In genomic region chr6:30649651-30650296, GRCm38 (mm10) we compare ENCODE assay signal across 13 mouse cellular contexts. TPM values are rescaled to one million over a fixed set of nuclear protein-coding genes. Genes with fewer than 3 reads are reported as not detected.
DNase-seq lines count a peak whose midpoint lies in the region; ATAC-seq lines count a peak whose summit lies in the region.
"Had no signal": no experiment of that assay in that cellular context is flagged by ENCODE, and none has a peak within 500 bp of the region (broad histone marks: within the 10 kb centered on the region; RNA-seq: fewer than 3 reads in every experiment).

No protein-coding gene starts in this region.

- peaks cover 28% of the 10 kb centered on the region for H3K4me1 ChIP-seq in forebrain, embryonic 14.5 days (ENCODE audit: control insufficient read depth, insufficient read depth, low read length)
- peaks cover 10% of the 10 kb centered on the region; the same call in 1 of the 2 replicates for H3K4me1 ChIP-seq in forebrain, embryonic 11.5 days (replicated peaks; ENCODE audit: control insufficient read depth, insufficient read depth, low read length)
- peaks cover 44% of the 10 kb centered on the region for H3K4me1 ChIP-seq in neural tube, embryonic 13.5 days (replicated peaks)

- H3K9me3 ChIP-seq in forebrain, embryonic 14.5 days (replicated peaks; ENCODE audit: control insufficient read depth, low read length), result no peaks in the 10 kb centered on the region
- H3K9me3 ChIP-seq in forebrain, embryonic 11.5 days (ENCODE audit: control insufficient read depth, low read length), result no peaks in the 10 kb centered on the region
- no peaks in the 10 kb centered on the region for H3K9me3 ChIP-seq in neural tube, embryonic 13.5 days
- H3K9me3 ChIP-seq: neural tube, embryonic 12.5 days had no signal

- no peaks in the 10 kb centered on the region for H3K27me3 ChIP-seq in forebrain, embryonic 14.5 days (replicated peaks; ENCODE audit: control insufficient read depth, insufficient read depth, low read length)
- no peaks in the 10 kb centered on the region for H3K27me3 ChIP-seq in forebrain, embryonic 11.5 days (ENCODE audit: control insufficient read depth, insufficient read depth, low read length)
- H3K27me3 ChIP-seq in neural tube, embryonic 13.5 days, result no peaks in the 10 kb centered on the region
- H3K27me3 ChIP-seq: CH12.LX; neural tube, embryonic 12.5 days had no signal

- no peak overlapping the region for H3K4me2 ChIP-seq in forebrain, embryonic 14.5 days (ENCODE audit: low read length)
- H3K4me2 ChIP-seq in forebrain, embryonic 11.5 days (ENCODE audit: low read depth, low read length, severe bottlenecking), result no peak overlapping the region
- no peak overlapping the region for H3K4me2 ChIP-seq in neural tube, embryonic 13.5 days
- H3K4me2 ChIP-seq: neural tube, embryonic 12.5 days had no signal

- no peak for ATAC-seq in forebrain, embryonic 14.5 days
- ATAC-seq in forebrain, embryonic 11.5 days (replicated peaks; ENCODE audit: low FRiP score), result no peak
- no peak for ATAC-seq in neural tube, embryonic 13.5 days (ENCODE audit: low read depth)
- ATAC-seq: intestine, postnatal 0 days had no signal

- H3K27ac ChIP-seq in forebrain, embryonic 14.5 days (ENCODE audit: low read depth, low read length), result no peak overlapping the region
- H3K27ac ChIP-seq in forebrain, embryonic 11.5 days (ENCODE audit: low read depth, low read length), result no peak overlapping the region
- peak overlapping the region; percentile 33; the same call in 1 of the 2 replicates for H3K27ac ChIP-seq in neural tube, embryonic 13.5 days (replicated peaks)
- H3K27ac ChIP-seq: neural tube, embryonic 12.5 days had no signal

- no peak overlapping the region for H3K9ac ChIP-seq in forebrain, embryonic 14.5 days (ENCODE audit: low read length)
- no peak overlapping the region for H3K9ac ChIP-seq in forebrain, embryonic 11.5 days (ENCODE audit: low read length)
- H3K9ac ChIP-seq in neural tube, embryonic 13.5 days, result no peak overlapping the region
- H3K9ac ChIP-seq: neural tube, embryonic 12.5 days had no signal

- H3K36me3 ChIP-seq in forebrain, embryonic 14.5 days (ENCODE audit: control insufficient read depth, insufficient read depth, low read length), result no peaks in the 10 kb centered on the region
- no peaks in the 10 kb centered on the region; the same call in 1 of the 2 replicates for H3K36me3 ChIP-seq in forebrain, embryonic 11.5 days (ENCODE audit: control insufficient read depth, insufficient read depth, low read length)
- no peaks in the 10 kb centered on the region for H3K36me3 ChIP-seq in neural tube, embryonic 13.5 days
- H3K36me3 ChIP-seq: neural tube, embryonic 12.5 days had no signal

- peak; percentile 47 for DNase-seq in forebrain, embryonic 14.5 days (ENCODE audit: low spot score)
- no peak for DNase-seq in forebrain, embryonic 11.5 days (ENCODE audit: low spot score)
- no peak for DNase-seq in neural tube, embryonic 10.5 days (ENCODE audit: extremely low spot score, low spot score)
- DNase-seq in left cerebral cortex, postnatal 4 days, result peak; percentile 31
- no peak for DNase-seq in urinary bladder, postnatal 25 days (ENCODE audit: low spot score)
- DNase-seq in urinary bladder, postnatal 10 days (ENCODE audit: low spot score), result no peak
- no peak for DNase-seq in spleen, postnatal 36 days (ENCODE audit: low spot score in 2 of 2)
- DNase-seq: lung, adult 18-20 months had no signal

- H3K4me3 ChIP-seq in forebrain, embryonic 14.5 days (ENCODE audit: low read depth, low read length), result no peak overlapping the region
- H3K4me3 ChIP-seq in forebrain, embryonic 11.5 days (ENCODE audit: low read depth, low read length), result no peak overlapping the region
- no peak overlapping the region for H3K4me3 ChIP-seq in neural tube, embryonic 13.5 days
- H3K4me3 ChIP-seq: erythroblast, embryonic 14.5 days; neural tube, embryonic 12.5 days had no signal

- intact Hi-C loops in left cerebral cortex, postnatal 4 days (cut with DNase I), result no loop called here

- 61% methylated on average over 11 of the region's 11 CpGs for WGBS in forebrain, embryonic 14.5 days
- WGBS in forebrain, embryonic 11.5 days, result 78% methylated on average over 11 of the region's 11 CpGs
- WGBS in neural tube, embryonic 13.5 days, result 54% methylated on average over 11 of the region's 11 CpGs

RNA-seq across cellular contexts. Expression of gene Cpa1, which starts 10.8 kb away (rescaled TPM):
- 0.58 and 1.5 TPM in 2 replicates for polyA plus RNA-seq in forebrain, embryonic 14.5 days (2014; fragmentation: Nextera tagmentation; extraction: Ambion mirVana)
- 0.16 TPM in 1 of 2 replicates, not detected in the other for polyA plus RNA-seq in forebrain, embryonic 11.5 days (2014; fragmentation: Nextera tagmentation; extraction: Ambion mirVana)
- polyA plus RNA-seq in neural tube, embryonic 13.5 days (2015; fragmentation: Nextera tagmentation; extraction: Ambion mirVana), result 0.25 and 0.52 TPM in 2 replicates
- not detected for total RNA-seq in left cerebral cortex, postnatal 4 days (2021)
- total RNA-seq: CH12.LX had no signal
- polyA plus RNA-seq: erythroblast, embryonic 14.5 days had no signal

RNA-seq across cellular contexts. Expression of gene Cpa5, which starts 39.0 kb away (rescaled TPM):
- 0.10 TPM in 2 replicates for polyA plus RNA-seq in forebrain, embryonic 14.5 days (2014; fragmentation: Nextera tagmentation; extraction: Ambion mirVana)
- polyA plus RNA-seq in forebrain, embryonic 11.5 days (2014; fragmentation: Nextera tagmentation; extraction: Ambion mirVana), result 0.15 and 0.72 TPM in 2 replicates
- not detected in 2 replicates for polyA plus RNA-seq in neural tube, embryonic 13.5 days (2015; fragmentation: Nextera tagmentation; extraction: Ambion mirVana)
- not detected for total RNA-seq in left cerebral cortex, postnatal 4 days (2021)
- total RNA-seq: CH12.LX had no signal
- polyA plus RNA-seq: erythroblast, embryonic 14.5 days; intestine, postnatal 0 days; neural tube, embryonic 12.5 days had no signal

RNA-seq across cellular contexts. Expression of gene Cep41, which starts 43.8 kb away (rescaled TPM):
- 15.6 and 16.6 TPM in 2 replicates for polyA plus RNA-seq in forebrain, embryonic 14.5 days (2014; fragmentation: Nextera tagmentation; extraction: Ambion mirVana)
- 21.6 and 24.1 TPM in 2 replicates for polyA plus RNA-seq in forebrain, embryonic 11.5 days (2014; fragmentation: Nextera tagmentation; extraction: Ambion mirVana)
- polyA plus RNA-seq in neural tube, embryonic 13.5 days (2015; fragmentation: Nextera tagmentation; extraction: Ambion mirVana), result 12.2 and 17.4 TPM in 2 replicates
- 10 to 100 TPM in 1 of 2 experiments, 1 to 10 TPM in 1; 7.4 to 10.9 TPM for total RNA-seq in left cerebral cortex, postnatal 4 days (2021)

Comparison
In these comparisons a context has a peak if more than half of its experiments do, and no peak if none do; other contexts are left out.
1. DNase-seq: peak in forebrain, embryonic 14.5 days (single experiment) and left cerebral cortex, postnatal 4 days (single experiment); none in forebrain, embryonic 11.5 days (single experiment), neural tube, embryonic 10.5 days (single experiment), urinary bladder, postnatal 25 days (single experiment), urinary bladder, postnatal 10 days (single experiment) and spleen, postnatal 36 days (0 of 2).